Mouse (Mus musculus): ENCODE measurements around the gene Tcl1b2.
"Not testable (repeated sequence)": the region's sequence is repeated elsewhere in the genome, so short reads cannot be mapped to it uniquely, and the experiment has no call there.

Gene Tcl1b2

GRCm38 (mm10) chr12:105173366-105173765 lies 27.6 kb downstream of the Tcl1b2 start:
- no peak for DNase-seq (ENCODE audit: low read depth, low spot score)

GRCm38 (mm10) chr12:105174318-105174717 lies 28.5 kb downstream of the Tcl1b2 start:
- DNase-seq (ENCODE audit: low read depth, low spot score): peak; percentile 17

GRCm38 (mm10) chr12:105176044-105176443 lies 30.2 kb downstream of the Tcl1b2 start, which contains the start of gene Tcl1b5:
TSS of gene Tcl1b5 (plus strand) at chr12:105176344.
- not testable (repeated sequence) for DNase-seq (ENCODE audit: low read depth, low spot score)

GRCm38 (mm10) chr12:105181040-105181644 lies 35.3 kb downstream of the Tcl1b2 start:
- not testable (repeated sequence) for DNase-seq (ENCODE audit: low read depth, low spot score)

- DNase-seq (ENCODE audit: low read depth, low spot score): not testable (repeated sequence)
Observed at GRCm38 (mm10) chr12:105188980-105189379, 43.2 kb downstream of the Tcl1b2 start.

GRCm38 (mm10) chr12:105190743-105191142 lies 44.9 kb downstream of the Tcl1b2 start, which contains the start of gene Tcl1b3:
TSS of gene Tcl1b3 (plus strand) at chr12:105191043.
- not testable (repeated sequence) for DNase-seq (ENCODE audit: low read depth, low spot score)

- DNase-seq (ENCODE audit: low read depth, low spot score): not testable (repeated sequence)
Observed at GRCm38 (mm10) chr12:105199684-105200497, 54.1 kb downstream of the Tcl1b2 start.

- DNase-seq (ENCODE audit: low read depth, low spot score): not testable (repeated sequence)
Observed at GRCm38 (mm10) chr12:105201657-105202056, 55.8 kb downstream of the Tcl1b2 start, which contains the start of gene Tcl1b4. TSS of gene Tcl1b4 (plus strand) at chr12:105201957.

All from ES-CJ7 (cell line).